Mouse (Mus musculus) c-Kit-positive CD71-negative TER-119-negative erythroid progenitor cells, embryonic 14.5 days (primary cell): ENCODE measurements at regions not wholly inside any gene's neighbourhood (a gene's known extent, or its start where the extent isn't known, plus 50 kb on each side); places are given as distances from the start of the nearest gene placed in this dataset.
A peak's percentile ranks its signal among the peaks of the same experiment; 100 is the strongest.

Experiments used
- DNase-seq: peaks from one replicate; pipeline ENCODE4 v3.0.0-alpha.2; 2013; ENCODE audit warnings: low read depth

DNA sequence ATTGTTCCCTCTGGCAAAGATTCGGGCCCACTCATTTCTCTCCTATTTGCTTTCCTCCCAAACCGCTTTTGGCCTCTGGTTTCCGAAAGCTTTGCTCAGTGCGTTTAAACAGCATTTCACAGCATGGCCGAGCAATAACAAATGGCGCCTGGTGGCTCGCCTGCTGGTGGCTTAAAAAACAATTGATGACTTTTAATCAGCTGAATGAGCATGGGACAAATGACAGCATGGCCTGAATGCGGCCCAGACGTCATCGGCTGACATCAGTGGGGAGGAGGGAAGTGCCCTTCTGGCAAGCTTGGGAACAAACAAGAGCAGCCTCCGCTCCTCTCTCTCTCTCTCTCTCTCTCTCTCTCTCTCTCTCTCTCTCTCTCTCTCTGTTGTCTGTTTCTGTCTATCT lies 362.3 kb downstream of the Bcor start:
- DNase-seq: no peak

DNA sequence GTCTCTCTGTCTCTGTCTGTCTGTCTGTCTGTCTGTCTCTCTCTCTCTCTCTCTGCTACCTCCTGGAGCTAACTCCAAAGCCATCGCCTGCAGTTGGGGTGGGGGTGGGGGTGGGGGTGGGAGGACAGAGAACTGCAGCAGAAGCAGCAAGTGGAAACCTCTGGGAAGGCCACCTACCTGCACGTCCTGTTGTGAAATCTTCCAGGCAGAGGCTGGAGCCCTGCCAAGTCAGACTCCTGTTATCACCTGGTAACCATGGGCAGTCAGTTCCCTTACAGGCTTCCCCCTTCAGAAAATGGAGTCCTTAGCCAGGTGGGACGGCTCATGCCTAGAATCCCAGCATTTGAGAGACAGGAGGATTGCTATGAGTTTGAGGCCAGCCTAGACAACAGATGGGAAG lies 361.8 kb downstream of the Bcor start:
- DNase-seq: no peak

DNA sequence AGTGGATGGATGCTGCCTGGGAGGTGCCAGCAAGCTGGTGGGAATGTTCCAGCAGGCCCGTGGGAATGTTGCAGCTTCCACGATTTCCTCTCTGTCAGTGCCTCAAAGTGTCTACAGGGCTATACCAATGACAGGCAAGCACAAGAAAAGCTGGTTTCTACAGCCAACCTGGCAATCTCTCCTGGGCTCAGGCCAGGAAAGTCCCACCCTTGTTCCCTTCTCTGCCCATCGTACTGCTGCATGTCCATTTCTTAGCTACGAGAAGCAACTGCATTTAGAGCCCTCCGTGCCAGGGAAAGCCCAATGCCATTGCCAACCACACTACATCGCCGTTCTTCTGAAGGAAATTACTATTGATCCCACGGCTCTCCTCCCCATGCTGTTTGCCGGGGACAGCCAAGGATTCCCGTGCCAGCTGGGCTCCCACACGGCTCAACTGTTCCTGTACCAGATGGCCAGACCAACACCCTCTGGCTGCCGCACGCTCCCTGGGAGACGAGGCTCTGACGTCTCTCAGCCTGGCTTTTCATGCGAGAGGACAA lies 359.7 kb downstream of the Bcor start:
- no peak for DNase-seq

DNA sequence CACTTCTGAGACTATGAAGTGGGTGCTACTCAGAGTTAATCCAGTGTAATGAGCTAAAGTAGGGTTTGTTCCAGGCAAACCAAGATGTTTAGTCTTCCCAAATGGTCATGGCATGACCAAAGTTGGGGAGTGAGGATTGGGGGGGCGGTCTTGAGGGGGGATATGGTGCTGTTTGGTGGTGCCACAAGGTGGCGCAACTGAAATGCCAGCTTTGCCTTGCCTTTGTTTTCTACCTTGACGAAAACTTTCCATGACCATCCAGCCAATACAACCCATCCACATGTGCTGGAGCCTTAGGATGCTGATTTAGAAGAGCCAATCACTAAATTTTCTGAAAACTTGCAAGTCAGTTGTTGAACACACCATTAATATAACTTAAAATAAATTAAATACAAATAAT lies 358.9 kb downstream of the Bcor start:
- no peak for DNase-seq

DNA sequence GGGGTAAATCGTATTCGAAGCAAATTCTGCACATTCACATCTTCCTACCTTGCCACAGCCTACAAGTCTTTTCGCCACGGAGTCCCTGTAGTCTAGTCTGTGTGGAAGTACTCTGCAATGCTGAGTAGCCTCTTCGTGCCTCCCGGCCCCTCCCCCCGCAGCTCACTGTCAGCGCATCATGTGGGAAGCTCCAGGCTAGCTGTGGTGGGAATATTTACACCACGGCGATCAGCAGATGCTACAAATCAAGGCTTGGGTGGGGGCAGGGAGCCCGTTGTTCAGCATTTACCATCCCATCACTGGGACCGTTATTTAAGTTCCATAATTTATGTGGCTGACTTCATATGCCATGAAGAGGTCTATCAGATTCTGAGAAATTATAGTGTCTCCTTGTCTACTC lies 358.5 kb downstream of the Bcor start:
- DNase-seq: no peak

DNA sequence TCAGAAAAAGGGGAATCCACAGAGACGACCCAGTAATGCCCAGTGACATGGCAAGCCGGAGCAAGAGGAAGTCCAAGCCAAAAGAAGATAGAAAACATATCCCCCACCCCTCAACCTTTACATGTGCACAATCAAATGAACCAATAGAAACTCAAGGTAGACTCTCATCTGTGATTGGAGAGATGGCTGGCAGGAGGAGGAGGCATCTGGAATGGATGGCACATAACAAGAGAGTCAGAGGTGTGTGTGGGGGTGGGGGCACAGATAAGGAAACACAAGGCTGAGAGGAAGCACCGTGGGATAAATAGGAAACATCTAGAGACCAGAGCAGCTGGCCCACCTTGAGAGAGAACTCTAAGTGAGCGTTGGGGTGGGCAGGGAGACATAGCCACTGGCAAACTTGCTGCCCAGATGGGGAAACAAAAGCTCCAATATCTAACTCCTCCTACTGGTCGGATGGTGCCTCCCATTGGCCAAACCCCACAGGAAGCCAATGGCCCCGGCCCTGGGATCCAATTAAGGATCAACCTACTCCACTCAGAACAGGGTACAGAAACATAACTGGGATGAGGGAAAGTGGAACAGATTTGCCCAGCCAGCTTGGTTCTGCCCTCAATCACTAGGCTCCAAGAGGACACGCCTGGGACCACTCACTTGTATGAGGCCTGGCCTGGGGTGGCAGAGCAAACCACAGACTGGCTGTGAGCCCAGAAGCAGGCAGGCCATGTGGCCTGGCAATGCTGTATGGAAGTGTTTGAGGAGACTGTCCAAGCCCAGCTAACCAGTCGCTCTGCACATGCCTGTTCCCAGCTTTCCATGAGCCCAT lies 357.9 kb downstream of the Bcor start:
- DNase-seq: no peak

DNA sequence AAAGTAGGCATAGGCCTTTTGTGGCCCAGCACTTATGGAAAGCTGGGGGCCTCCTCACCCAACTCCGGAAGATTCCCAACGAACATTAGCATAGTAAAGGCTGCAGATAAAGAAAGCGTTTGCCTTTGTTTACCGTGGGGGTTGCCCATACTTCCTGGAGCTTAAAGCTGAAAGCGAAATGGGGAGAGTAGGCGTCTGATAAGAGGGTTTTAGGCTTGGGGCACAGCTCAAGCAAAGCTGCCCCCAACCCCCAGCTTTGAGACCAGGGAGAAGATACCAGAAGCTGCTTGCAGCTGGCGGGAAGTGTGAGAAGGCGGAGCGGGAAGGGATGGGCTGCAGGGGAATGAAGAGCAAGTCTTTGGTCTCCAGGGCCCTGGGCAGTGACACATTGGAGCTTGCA lies 356.9 kb downstream of the Bcor start:
- DNase-seq: no peak

DNA sequence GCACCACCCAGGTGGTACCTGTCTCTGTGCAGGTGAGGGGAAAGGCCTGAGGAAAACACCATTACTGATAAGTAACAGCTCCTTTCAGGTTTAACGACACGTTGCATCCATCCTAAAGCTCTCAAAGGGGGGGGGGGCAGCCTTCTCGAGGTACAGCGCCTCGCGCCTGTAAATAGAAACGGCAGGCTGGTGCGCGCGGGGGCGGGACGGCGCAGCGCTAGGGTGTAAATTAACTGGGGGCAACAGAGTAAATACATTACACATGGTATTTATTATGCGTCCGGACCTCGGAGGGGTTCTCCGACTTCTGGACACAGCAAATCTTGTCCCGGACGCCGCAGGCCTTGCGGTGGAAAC lies 353.3 kb downstream of the Bcor start:
- DNase-seq: no peak

DNA sequence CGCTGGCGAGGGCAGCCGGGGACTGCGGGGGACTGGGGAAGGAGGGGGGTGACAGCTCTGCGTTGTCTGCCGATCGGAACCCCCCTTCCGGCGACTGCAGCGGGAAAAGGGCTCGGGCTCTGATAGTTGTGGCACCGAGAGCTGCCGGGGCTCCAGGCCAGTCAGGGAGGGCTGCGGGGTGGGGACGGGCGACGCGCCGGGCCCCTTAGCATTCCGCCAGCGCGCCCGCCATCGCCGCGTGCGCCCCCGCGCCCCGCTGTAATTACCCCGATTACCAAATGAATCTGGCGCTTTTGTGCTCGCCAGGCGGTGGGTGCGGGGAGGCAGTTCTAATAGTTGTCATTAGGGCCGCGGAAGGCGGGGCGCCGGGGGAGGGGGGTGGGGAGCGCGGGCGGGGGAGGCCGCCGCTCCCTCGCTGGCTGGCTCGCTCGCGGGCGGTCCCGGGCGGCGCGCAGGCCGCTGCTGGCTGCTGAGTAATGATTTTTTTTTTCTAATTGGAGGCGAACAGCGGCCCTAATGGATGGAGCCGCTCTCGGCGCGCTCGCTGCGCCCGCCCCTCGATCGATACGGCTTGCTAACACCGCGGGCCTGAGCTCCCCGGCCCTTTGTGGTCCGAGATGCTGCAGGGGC lies 352.8 kb downstream of the Bcor start:
- DNase-seq: no peak

DNA sequence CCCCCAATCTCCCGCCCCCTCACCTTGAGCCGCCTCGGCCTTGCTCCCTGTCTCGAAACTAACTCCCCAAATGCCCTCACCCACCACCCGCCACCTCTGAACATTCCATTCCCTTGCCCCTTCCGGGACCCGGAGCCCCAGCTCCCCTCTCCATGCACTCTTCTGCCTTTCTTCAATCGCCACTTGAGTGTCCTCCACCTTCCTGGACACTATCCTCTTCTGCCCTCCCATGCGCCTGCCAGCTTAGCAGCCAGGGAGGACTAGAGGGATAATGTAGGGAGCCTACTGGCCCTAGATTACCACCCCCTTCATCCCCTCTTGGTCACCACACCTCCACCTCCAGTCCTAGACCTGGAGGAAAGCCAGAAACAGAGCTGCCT lies 352.3 kb downstream of the Bcor start:
- DNase-seq: no peak

DNA sequence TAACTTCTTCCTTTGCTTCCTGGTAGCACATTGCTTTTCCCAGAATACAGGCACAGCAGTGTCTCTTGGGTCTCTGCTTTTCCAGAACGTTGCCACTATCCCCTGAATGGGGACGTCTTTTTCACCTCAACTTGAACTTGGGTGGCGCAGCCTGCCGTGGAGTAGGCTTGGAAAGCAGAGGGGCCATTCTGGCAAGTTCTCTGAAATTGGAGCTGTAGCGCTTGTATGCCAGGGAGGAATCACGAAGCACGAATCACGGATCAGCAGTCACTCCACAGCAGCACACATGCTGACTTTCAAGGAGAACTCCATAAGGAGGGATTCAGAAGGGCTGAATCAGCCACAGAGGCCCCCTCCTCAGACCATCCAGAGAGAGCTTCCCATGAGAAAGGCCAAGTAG lies 351.2 kb downstream of the Bcor start:
- no peak for DNase-seq

DNA sequence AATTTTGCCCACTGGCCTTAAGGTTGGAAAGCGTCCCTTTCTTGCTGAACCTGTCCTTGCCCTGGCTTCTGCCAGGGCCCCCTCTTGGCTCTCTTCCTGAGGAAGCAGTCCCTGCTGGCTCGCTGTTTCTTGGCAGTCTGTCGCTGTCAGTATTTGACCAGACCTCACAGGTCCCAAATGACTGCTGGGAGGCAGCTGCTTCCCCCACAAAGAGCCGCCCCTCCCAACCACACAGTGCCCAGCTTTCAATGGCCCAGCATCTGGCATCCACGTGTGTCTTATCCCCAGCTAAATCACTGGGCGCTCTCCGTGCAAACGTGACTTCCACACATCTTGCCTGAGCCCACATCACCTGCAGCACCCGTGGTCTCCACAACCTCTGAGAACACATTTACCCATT lies 345.3 kb downstream of the Bcor start:
- DNase-seq: no peak

DNA sequence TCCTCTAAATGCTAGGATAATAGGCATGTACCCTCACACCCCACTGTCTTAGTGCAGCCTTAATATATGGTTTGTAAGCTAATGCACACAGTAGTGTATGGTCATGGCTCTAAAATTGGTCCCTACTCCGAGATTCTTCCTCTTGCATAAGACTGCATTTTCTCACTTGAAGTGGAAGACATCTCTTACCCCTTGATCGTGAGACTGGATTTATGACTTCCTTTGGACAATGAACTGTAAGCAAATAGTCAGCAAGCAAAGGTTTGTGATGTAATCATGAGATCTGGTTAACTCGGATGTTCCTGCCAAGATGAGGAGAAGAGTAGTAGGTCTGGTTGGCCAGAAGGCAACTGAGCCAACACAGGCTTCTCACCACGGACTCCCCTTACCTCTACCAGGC lies 344.3 kb downstream of the Bcor start:
- DNase-seq: no peak

DNA sequence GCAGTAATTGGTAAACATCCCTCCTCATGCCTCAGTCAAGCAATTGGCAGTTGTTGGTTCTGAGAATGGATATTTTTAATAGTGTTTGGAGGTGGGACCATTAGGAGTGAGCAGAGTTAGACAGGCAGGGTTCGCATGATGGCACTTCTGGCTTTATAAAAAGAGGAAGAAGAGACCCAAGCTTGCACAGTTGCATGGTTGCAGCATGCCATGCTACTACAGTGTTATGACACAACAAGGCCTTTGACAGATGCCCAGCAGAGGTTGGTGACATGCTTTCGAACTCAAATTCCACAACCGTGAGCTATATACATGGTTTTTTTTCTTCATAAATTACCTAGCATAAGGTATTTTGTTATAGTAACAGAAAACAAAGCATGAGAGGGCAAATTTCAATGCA lies 341.5 kb downstream of the Bcor start:
- DNase-seq: no peak

DNA sequence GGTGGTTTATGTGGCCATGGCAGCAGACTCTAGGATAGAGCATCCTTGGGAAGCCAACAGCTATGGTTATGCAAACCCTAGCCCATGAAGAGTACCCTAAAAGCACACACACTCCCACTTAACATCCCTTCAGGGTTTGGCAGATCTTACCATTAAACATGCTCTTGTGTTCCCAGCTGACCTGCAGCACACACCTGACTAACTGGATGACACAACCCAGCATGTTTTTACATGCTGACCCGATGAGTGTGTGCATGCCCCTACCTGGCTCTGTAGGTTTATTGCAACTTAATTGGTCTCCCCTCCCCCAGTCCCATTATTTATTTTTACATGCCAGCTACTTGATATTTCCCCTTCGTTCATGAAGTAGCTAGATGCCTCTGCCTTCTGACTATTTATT lies 339.0 kb downstream of the Bcor start:
- no peak for DNase-seq

DNA sequence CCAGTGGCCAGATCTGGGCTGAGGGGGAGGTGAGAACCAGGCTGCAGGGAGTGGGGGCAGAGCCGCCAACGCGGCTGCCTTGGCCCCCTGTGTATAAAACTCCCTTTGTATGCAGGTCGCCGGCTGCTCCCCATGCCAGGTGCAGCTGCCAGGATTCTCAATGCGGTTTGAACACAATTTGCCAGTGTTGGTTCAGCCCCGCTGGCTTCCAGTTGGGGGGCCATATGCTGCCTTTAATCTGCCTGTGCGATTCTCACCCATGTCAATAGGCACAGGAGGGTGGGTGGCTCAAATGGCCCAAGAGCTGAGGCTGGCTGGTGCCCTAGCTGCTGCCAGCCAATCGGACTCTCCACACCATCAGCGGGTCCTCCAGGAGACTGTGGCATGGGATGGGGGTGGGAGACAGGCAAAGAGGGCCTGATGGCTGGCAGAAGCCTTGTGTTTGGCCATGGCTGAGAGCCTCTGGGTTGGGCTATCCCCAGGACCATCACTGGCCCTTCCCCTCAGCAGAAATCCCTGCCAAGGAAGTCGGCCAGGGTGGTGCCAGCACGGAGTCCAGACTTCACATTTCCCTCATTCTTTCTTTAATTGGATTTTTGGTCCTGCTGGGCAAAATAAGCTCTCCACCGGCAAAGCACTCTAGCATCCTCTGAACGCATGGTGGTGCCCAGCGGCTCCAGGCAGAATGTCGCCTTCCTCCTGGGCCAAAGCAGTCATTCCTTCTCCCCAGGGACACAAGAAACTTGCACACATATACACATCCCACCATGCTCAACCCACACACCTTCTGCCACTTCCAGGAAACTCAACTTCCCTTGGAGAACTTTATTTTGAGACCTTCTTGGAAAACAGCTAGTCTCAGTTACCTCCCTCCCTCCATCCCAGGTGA lies 338.0 kb downstream of the Bcor start:
- no peak for DNase-seq

DNA sequence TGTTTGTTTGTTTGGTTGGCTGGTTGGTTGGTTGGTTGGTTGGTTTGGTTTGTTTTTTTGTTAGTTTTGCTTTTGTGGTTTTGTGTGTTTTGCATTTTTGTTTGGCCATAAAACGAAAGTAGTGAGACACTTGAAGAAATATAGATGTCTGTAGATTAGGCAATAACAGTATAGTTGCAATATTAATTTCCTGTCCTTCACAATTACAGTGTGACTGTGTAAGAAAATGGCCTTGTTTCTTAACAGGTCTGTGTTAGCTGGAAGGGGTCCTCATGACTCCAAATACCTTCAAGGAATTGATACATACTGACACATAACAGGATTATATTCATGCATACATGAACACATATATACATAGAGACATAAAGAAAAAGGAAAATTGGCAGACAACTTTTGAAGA lies 334.2 kb downstream of the Bcor start:
- no peak for DNase-seq

DNA sequence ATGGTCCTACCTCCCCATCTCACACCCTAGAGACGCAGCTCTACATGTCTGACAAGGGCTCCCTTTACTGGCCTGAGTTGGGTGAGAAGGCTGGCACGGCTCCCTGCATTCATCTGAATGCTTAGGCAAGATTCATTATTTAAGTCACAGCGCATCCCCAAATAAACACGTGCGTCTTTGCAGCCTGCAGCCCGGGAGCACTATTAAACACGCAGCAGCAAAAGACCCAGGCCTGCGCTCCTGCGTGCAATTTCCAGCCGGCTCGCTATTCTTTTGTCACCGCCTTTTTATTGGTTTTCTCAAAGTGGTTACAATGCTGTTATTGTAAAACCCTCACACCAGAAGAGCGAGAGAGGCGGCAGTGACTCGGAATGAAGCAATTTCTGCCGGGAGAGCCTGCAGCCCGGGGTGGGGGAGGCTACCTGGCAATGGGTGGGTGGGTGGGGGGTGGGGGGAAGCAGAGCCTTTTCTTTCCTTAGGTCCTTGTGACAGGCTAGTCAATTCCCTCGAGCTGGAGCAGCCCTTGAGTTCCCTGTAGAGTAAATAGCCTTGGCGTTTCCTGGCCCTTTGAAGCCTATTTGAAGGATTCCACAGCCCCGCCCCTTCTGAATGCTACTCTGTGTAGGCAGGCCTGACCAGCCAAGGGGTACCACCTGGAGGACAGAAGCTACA lies 333.3 kb downstream of the Bcor start:
- no peak for DNase-seq

DNA sequence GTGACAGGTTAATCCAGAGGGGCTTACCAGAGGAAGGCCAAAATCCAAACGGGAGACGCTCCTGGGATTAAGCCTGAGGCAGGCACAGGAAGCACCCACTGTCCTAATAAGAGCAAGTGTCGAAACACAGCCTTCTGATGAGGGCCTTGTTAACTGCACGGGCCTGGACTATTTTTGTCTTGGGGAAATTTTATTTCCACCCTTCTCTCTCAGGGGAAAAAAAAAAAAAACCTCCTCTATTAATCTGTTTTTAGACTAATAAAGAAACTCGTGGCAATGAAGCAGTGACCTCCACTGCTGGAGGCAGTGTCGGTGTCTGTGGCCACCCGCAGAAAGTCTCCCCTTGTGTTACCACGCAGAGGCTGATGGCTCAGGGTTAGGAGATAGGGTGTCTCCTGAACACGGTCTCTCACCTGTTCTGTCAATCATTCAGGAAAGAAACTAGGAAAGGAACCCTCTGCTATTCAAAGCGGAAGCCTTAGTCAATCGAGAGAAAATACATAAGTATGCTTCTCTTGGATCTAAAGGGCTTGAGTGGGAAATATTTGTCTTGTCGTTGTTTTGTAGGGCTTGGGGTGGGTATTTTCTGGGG lies 330.6 kb downstream of the Bcor start:
- DNase-seq: no peak

DNA sequence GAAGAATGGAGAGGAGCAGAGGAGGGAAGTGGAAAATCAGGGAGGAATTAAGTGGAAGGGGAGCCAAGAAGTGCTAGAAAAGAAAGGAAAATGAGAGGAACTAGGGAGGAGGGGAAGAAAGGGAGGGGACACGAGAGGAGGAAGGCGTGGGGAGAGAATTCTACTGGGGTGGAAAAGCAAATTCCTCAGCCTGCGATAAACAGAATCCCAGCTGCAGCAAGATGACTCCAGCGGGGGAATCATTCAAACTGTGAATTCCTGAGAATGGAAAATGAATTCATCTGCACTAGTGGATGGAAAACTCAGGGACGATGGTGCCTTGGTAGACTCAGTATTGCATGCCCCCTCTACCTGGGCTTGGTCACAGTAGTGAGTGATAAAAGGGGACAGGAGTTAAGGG lies 322.6 kb downstream of the Bcor start:
- no peak for DNase-seq

DNA sequence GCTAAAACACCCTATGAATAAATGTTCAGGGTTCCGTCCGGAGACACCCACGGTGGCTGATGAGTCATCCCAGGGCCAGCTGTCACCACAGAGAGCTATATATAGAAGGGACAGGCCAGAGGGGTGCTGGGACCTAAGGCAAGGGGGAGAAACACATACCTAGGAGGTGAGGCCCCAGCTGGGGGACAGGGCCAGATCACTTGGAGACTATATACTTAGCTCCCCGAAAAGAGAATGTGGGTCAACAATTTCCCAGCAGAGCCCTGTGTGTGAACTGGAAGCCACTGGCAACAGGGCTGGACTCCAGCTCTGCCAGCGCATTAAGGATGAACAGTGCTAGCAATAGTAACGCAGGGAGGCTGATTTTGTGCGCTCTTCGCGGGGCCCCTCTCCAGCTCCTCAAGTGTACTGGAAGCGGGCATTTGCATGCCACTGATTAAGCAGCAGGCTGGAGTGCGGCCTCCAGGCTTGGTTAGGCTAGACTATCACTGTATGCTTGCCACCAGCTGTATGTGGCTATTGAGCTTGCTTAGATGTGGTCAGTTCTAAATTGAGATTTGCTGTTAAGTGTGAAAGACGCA lies 320.4 kb downstream of the Bcor start:
- peak; percentile 46 for DNase-seq
